Mouse (Mus musculus) skeletal muscle tissue, postnatal 0 days (tissue): ENCODE measurements around the gene Enoph1. TPM values are rescaled to one million over a fixed set of nuclear protein-coding genes. Genes with fewer than 3 reads are reported as not detected.

ENCODE experiments used
- polyA plus RNA-seq: library from polyadenylated mRNA; unstranded; fragments of >200 nt; fragmentation: Nextera tagmentation; extraction: Ambion mirVana; gene quantifications from 2 replicates; pipeline ENCODE4 v1.2.1, GENCODE M21; 2015

The Enoph1 gene
- 10.9 and 13.4 TPM in 2 replicates for polyA plus RNA-seq

GRCm38 (mm10) chr5:100039602-100040142 is at the start of gene Enoph1, which contains the start of gene Hnrnpdl:
Gene Enoph1 (plus strand): TSS chr5:100039985.
Gene Hnrnpdl (minus strand): TSS chr5:100039664.

Other genes with a start within 250 kb of the Enoph1 start
- 0.52 and 0.96 TPM in 2 replicates for gene Vamp9, start 133.7 kb upstream of the Enoph1 start, polyA plus RNA-seq
- 40.2 and 70.0 TPM in 2 replicates for gene Hnrnpd, start 61.0 kb upstream of the Enoph1 start, polyA plus RNA-seq
- gene 4930524J08Rik, start 60.9 kb upstream of the Enoph1 start, polyA plus RNA-seq = 1.1 and 1.2 TPM in 2 replicates
- gene Hnrnpdl, start 321 bp upstream of the Enoph1 start, polyA plus RNA-seq = 57.8 and 59.2 TPM in 2 replicates
- gene Tmem150c, start 119.8 kb downstream of the Enoph1 start, polyA plus RNA-seq = 1.1 and 1.2 TPM in 2 replicates